Mouse (Mus musculus): ENCODE results near the gene Abhd10. TPM values are rescaled to one million over a fixed set of nuclear protein-coding genes. Genes with fewer than 3 reads are reported as not detected.

Gene Abhd10
- total RNA-seq, 2 experiments from 2014 or later: 23.0 to 26.4 TPM

GRCm38 (mm10) chr16:45724742-45725102 lies 18.0 kb downstream of the Abhd10 start:
- DNase-seq: peak; percentile 13

DNA sequence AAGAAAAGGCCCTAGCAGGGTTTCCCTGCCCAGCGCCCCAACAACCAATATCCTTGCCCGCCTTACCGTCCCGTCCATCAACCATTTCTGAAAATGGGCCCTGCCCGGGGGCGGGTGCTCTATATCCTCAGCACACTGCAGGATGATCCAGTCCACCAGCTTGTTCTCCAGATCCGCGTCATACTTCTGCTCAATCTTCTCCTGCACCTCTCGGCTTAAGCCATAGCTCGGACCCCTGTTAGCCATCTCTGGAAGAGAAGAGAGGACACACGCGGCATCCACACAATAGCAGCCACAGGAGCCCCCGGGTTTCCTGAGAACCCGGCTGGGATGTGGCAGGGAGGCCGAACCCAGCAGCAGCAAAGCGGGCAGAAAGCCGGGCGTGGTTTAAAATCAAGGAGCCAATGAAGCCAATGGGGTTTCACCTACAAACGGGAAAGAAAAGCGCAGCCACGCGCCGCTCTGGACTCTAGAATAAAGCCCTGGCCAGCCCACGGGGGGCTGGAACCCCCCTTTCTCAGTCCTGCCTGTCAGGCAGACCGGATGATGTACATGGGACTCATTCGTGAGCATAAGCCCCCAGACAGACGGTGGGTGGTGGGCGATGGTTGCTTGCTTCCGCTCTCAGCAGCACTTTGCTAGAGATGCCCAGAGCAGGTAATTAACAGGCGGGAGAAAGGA lies 18.6 kb downstream of the Abhd10 start, which contains the start of gene Tagln3:
Gene Tagln3 (minus strand): TSS at position 548 of the 681 bp plus-strand sequence.
- DNase-seq: peak; percentile 49

DNA sequence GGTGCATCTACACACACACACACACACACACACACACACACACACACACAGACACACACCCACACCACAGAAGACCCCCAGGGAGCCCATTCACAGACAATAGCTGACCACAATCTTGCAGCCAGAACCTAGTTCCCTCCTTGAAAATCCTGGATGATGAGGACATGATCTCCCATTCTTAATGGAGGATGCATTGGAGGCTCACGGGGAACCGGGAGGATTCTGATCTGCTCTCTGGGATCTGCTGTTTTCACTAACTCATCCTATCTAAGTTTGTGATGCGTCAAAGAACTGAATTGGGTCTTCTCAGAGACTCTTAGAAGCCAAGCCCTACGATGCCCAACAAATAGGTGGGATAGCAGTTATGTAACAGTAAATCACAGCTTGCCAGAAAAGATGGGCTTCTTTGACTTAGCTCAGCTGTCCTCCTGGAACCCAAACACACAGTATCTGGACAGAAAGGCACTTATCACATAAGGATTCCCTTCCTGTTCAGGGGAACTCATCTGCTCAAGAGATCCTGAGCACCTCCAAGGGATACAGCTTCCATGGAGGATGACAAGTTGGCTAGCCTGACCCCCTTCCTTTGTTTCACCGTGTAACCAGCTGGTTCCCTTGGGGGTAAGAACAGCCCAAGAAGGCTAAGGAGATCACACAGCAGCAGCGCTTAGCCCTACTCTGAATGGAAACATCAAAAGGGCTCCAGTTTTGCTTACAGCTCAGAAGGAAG lies 19.4 kb downstream of the Abhd10 start:
- DNase-seq: no peak

- DNase-seq: no peak
These were observed 20.2 kb downstream of the Abhd10 start for GRCm38 (mm10) chr16:45722460-45722951.

DNA sequence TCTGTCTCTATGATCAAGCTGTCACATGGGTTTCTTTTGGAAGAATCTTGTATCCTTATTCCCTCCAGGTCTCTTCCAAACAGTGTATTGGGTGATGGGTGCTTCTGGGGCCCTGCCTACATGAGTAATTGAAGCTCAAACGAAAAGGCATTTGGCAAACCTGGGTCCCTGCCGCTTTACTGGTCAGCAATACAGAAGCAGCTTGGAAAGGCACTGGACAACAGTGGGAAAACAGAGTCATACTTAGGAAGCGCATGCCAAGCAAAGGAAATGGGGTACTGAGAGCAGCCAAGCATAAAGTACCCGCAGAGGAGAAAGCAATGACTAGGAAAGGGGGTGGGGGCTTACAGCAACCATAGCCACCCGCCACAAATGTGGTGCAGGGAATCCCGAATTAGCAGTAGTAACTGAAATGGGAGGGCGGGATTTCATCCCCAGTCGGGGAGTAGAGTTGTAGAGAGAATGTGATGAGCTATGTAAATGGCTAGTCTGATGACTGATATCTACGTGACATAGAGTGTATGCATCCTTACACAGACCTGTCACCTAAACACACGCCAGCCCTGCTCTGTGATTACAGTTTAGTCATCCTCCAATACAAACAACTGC lies 22.6 kb downstream of the Abhd10 start:
- no peak for DNase-seq

DNA sequence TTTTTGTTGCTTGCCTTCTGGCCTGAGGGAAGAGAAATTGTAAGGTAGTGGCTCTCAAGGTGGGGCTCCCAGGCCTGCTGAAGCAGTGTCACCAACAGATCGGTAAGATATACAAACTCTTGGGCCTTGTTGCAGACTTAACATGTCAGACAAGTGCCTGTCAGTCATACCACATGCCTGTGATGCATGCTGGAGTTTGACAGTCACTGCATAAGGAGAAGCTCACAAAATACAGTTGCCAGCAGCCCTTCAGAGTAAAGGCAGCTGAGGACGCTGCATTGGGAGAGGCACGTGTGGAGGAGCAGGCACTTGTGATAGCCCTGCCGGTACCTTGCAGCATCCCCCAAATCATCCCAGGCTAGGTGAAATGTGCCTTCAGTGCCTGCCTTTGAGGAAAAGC lies 24.5 kb downstream of the Abhd10 start:
- no peak for DNase-seq

DNA sequence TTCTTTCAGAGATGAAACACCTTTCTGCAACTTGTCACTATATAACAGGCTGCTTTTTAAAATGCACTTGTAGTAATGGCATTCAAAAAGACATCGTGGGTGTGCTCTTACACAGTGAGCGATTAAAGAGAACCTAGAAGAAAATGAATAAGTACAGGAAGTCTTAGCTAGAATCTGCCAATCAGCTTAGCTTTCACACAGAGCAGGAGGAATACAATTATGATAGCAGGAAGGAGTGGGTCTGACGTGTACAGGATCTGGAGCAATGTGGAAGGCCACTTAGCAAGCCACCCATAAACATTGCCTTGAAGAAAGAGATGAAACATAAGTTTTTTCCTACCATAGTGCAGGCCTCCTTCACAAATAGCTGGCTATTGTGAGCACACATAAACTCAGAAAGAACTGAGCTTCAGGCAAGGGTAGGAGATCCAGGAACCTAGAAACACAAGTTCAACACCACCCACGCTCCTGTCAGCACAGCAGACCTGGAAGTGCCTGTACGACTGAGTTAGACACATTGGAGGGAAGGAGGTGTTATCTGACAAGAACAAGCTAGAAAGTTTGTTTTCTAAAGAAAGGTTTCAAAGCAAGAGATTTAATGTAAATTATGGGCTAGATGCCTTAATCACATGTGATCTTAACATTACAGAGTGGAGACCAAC lies 28.1 kb downstream of the Abhd10 start:
- no peak for DNase-seq

GRCm38 (mm10) chr16:45713878-45714277 lies 28.9 kb downstream of the Abhd10 start:
- DNase-seq: no peak

DNA sequence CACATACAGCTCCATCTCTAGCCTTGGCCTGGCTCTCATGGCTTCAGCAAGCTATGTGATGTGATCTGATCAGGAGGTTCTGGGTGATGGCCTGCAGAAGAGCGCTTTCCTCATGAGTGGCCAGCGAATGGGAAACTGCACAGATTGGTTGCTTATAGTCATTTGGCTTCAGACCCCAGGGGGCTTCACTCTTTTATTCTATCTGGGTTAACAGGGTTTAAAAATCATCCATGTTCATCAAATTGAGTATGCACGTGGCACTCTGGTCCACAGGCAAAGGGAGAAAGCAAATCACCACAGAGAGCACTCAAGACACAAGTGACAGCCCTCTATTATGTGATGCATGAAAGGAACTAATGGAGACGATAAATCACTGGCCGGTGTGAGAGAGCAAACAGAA lies 29.5 kb downstream of the Abhd10 start:
- DNase-seq: no peak

DNA sequence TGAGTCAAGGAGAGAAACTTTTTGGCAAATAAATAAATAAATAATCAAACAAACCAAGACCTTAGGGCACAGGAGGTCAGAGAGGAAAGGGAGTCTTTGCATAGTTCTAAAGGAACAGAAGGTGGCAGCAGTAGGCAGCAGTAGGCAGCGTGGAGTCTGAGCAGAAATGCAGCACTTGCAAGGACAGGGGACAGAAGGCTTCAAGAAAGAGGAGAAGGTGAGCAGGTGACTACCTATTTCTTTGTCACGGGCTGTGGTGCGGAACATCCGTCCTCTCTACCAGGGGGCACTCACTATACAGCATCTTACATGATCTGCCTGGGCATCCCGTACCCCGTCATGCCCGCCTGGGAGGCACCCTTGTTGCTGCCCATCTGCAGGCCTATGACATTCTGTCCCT lies 31.5 kb downstream of the Abhd10 start:
- peak; percentile 10 for DNase-seq

- no peak for DNase-seq
These were observed 43.5 kb downstream of the Abhd10 start for GRCm38 (mm10) chr16:45699301-45699700.

GRCm38 (mm10) chr16:45697996-45698395 lies 44.8 kb downstream of the Abhd10 start:
- DNase-seq: no peak

GRCm38 (mm10) chr16:45695445-45696160 lies 47.2 kb downstream of the Abhd10 start:
- peak; percentile 35 for DNase-seq

DNA sequence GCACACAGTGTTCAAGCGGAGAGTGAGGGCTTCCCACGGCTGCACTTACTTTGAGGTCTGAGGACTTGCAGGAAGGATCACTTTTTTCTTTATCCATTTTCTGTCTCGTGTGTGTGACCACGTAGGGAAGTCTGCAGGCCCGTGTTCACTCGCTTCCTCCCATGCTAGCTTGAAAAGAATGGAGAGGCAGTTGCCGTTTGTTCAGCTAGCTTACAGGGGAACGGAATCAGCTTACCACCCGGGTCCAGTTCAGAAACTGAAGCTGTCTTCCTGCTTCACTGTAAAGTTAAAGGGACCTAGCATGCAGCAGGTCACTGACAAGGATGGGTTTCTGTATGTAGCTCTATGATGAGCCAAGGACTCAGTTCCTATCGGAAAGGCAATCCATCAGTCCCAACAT lies 49.2 kb downstream of the Abhd10 start, which contains the start of gene Tmprss7:
Gene Tmprss7 (minus strand): TSS at position 101 of the 400 bp plus-strand sequence.
- no peak for DNase-seq

- no peak for DNase-seq
These were observed 49.9 kb downstream of the Abhd10 start for GRCm38 (mm10) chr16:45692851-45693250.

DNA sequence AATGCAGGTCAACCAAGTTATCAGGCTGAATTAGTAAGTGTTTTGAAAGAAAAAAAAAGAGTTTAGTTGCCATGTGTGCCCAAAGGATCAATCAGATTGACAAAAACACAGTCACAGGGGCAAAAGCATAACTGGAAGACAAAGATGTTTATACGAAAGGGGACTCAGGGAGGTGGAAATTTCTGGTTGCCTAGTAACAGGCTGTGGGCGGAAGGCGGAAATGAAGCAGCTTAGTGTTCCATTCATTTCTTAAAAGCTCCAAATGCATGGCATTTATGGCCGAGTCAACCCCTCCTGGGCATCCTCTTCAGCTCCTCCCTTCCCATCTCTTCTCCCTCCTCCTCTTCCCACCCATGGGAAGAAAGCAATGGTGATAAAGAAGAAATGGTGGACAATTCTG lies 52.6 kb downstream of the Abhd10 start:
- DNase-seq: no peak

- no peak for DNase-seq
These were observed 55.9 kb downstream of the Abhd10 start for GRCm38 (mm10) chr16:45686833-45687232.

DNA sequence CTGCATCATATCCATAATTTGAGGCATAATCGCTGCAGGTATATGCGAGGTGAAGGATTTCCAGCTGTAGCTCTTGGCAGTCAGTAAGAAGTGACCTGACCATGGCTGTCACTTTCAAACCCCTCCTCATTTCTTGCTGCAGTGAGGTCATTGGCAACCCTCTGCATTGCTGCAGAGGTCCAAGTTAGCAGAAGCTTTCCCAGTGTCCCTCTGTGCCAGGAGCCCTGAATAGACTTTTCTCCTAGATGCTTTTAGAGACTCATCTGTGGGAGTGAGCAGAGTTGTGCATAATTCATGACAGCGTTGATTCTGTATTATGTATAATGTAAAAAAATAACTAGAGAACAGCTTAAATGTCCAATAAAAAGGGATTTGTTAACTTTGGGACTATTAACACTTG lies 57.5 kb downstream of the Abhd10 start:
- DNase-seq: no peak

DNA sequence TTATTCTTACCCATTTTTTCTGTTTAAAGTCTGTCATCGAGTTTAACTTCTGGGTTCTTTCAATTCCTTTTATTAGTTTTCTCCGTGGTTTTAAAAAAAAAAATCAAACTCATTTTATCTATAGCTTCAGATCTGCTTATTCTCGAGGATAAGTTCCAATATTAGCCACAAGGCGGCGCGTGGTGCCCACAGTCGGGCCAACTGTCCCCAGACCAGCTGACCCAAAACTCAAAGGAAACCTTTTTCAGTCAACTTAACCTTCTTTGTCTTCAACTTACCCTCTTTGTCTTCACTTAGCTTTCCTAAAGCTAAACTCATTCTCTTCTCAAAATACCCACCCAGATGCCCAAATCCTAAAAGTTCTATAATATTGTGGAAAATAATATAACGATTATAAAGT lies 57.9 kb downstream of the Abhd10 start:
- peak; percentile 88 for DNase-seq

Measured in adrenal gland, postnatal 10 days (tissue).